Mouse (Mus musculus) forebrain, embryonic 11.5 days (tissue): ENCODE data around the gene 3110082I17Rik. TPM values are rescaled to one million over a fixed set of nuclear protein-coding genes. Genes with fewer than 3 reads are reported as not detected.

Experiments
- ATAC-seq: fragments of 200-750 bp; cut with Nextera tagmentation; replicated peaks from 2 replicates; pipeline ENCODE4 v1.8.0; 2017; ENCODE audit warnings: moderate TSS enrichment; ENCODE audit not compliant: low FRiP score
- DNase-seq: peaks from one replicate; pipeline ENCODE4 v3.0.0-alpha.2; 2017; ENCODE audit warnings: low spot score
- H3K27ac ChIP-seq: fragments of 300-500 bp; sonication (generic); 2 replicates; pipeline ENCODE4 v1.5.1; 2014; ENCODE audit warnings: low read depth, low read length
- H3K27me3 ChIP-seq: fragments of 300-500 bp; sonication (generic); 2 replicates; pipeline ENCODE4 v1.6.1; 2014; ENCODE audit warnings: mild to moderate bottlenecking, low read length, mixed read lengths; ENCODE audit not compliant: control insufficient read depth, insufficient read depth
- H3K36me3 ChIP-seq: fragments of 300-500 bp; sonication (generic); 2 replicates; pipeline ENCODE4 v1.6.1; 2014; ENCODE audit warnings: mild to moderate bottlenecking, low read length, moderate library complexity, mixed read lengths; ENCODE audit not compliant: control insufficient read depth, insufficient read depth
- H3K4me1 ChIP-seq: fragments of 300-500 bp; sonication (generic); replicated peaks from 2 replicates; pipeline ENCODE4 v1.6.1; 2014; ENCODE audit warnings: low read length, mixed read lengths; ENCODE audit not compliant: control insufficient read depth, insufficient read depth
- H3K4me2 ChIP-seq: fragments of 300-500 bp; sonication (generic); 2 replicates; pipeline ENCODE4 v1.6.1; 2014; ENCODE audit warnings: low read depth, mild to moderate bottlenecking, low read length, moderate library complexity, mixed read lengths; ENCODE audit not compliant: severe bottlenecking
- H3K4me3 ChIP-seq: fragments of 300-500 bp; sonication (generic); 2 replicates; pipeline ENCODE4 v1.5.1; 2014; ENCODE audit warnings: low read depth, low read length
- H3K9ac ChIP-seq: fragments of 300-500 bp; sonication (generic); 2 replicates; pipeline ENCODE4 v1.6.1; 2014; ENCODE audit warnings: low read length
- H3K9me3 ChIP-seq: fragments of 300-500 bp; sonication (generic); 2 replicates; pipeline ENCODE4 v1.6.1; 2016; ENCODE audit warnings: low read length, mixed read lengths; ENCODE audit not compliant: control insufficient read depth
- WGBS: fragments of 180-500 bp; shearing (Covaris S2); extraction: QIAGEN DNeasy Blood & Tissue Kit; methylation state at CpG from one replicate; pipeline ENCODE4 v1.1.7; 2014; 5-methylcytosine and 5-hydroxymethylcytosine counted together
- polyA plus RNA-seq: library from polyadenylated mRNA; unstranded; fragments of >200 nt; fragmentation: Nextera tagmentation; extraction: Ambion mirVana; gene quantifications from 2 replicates; pipeline ENCODE4 v1.2.1, GENCODE M21; 2014

Gene 3110082I17Rik
- polyA plus RNA-seq, 1 experiment from 2014 or later, result 38.5 TPM

- H3K4me2 ChIP-seq, result no peak overlapping the region
- no peak for DNase-seq
- no peaks in the 10 kb centered on the region for H3K36me3 ChIP-seq
- no peak for ATAC-seq
- no peak overlapping the region for H3K9ac ChIP-seq
- no peak overlapping the region for H3K27ac ChIP-seq
- H3K4me3 ChIP-seq, result no peak overlapping the region
- 64% methylated on average over 8 of the region's 8 CpGs for WGBS
- H3K27me3 ChIP-seq, result no peaks in the 10 kb centered on the region
- no peaks in the 10 kb centered on the region for H3K4me1 ChIP-seq
- H3K9me3 ChIP-seq, result no peaks in the 10 kb centered on the region
Measured at GRCm38 (mm10) chr5:139491348-139491747, 31.0 kb upstream of the 3110082I17Rik start.

- WGBS, result 90% methylated on average over 11 of the region's 11 CpGs
Measured at GRCm38 (mm10) chr5:139490131-139490530, 29.8 kb upstream of the 3110082I17Rik start.

DNA sequence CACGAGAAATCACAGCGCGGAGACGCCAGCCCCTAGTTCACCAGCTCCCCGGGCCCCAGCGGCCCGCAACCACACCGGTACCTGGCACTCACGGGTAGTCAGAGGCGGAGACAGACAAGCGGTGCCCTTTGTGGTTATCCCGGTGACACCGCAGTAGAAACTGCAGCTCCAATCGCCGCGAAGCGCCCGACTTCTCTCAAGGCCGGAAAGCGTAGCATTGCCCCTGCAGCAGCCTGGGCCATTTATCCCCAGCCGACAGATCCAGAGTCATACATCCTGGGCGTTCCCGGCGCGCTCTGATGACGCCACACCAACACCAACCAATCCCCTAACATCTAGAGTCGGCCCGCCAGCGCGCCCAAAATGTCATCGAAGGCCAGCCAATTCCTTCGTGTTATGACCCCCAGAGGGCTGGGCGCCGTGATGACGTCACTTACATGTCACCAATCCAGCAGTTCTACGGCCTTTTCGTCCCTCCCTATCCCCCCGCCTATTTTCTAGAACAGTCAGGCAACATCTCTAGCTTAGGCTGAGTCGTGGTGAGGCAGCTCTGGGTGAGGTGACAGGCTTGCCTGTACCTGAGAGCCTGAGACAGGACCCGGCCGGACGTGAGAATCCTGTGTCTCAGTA, 24.0 kb upstream of the 3110082I17Rik start, which contains the start of gene Zfand2a:
Gene Zfand2a, minus strand, starts transcription at position 365 of the 630 bp plus-strand sequence.
- H3K27me3 ChIP-seq, result no peaks in the 10 kb centered on the region
- DNase-seq (peak; percentile 100), ATAC-seq (peak; percentile 94)
- H3K4me1 ChIP-seq, result peaks cover 2% of the 10 kb centered on the region; the same call in 1 of the 2 replicates
- no peaks in the 10 kb centered on the region for H3K36me3 ChIP-seq
- H3K4me3 ChIP-seq, result peak within 1 kb of the TSS; percentile 85
- WGBS, result 1% methylated on average over 42 of the region's 42 CpGs
- H3K27ac ChIP-seq, result no peak within 1 kb of the TSS
- H3K4me2 ChIP-seq, result peak within 1 kb of the TSS; percentile 71
- H3K9me3 ChIP-seq, result no peaks in the 10 kb centered on the region
- peak within 1 kb of the TSS; percentile 73 for H3K9ac ChIP-seq

More at GRCm38 (mm10) chr5:139490131-139490530, 29.8 kb upstream of the 3110082I17Rik start:
- no peak overlapping the region for H3K9ac ChIP-seq
- no peaks in the 10 kb centered on the region for H3K9me3 ChIP-seq
- no peaks in the 10 kb centered on the region for H3K4me1 ChIP-seq
- ATAC-seq (no peak), DNase-seq (no peak)
- H3K27me3 ChIP-seq, result no peaks in the 10 kb centered on the region
- H3K4me3 ChIP-seq, result no peak overlapping the region
- no peak overlapping the region for H3K4me2 ChIP-seq
- H3K27ac ChIP-seq, result no peak overlapping the region
- no peaks in the 10 kb centered on the region for H3K36me3 ChIP-seq

DNA sequence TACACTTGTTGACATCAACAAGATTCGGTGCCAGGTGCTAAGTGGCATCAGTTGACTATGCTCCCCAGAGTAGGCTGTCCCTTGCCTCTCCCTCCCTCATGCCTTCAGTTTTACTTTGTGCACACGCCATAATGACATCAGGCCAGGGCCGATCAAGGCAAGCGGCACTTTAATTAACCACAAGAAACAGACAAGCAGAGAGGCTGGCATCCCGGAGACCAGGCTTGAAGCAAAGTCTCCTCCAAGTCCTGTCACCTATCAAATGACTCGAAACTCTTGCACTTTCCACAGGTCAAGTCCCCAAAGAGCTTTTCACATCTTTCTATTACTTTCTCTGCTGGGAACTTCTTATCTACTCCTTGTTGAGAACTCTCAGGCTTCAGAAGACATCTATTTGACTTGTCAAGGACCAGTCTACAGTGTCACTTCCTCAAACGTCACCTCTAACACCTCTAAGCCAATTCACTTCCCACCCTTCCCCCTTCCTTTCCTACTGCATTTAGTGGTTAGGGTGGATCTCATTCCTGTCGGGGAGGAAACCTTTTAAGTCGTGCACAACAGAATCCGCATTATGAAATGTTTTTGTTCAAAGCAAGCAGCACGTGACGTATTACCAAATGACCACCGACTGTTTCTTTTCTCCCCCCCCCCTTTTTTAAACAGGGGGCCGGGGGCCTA, 23.0 kb upstream of the 3110082I17Rik start:
- Histone ChIP-seq H3K4me2 (peak overlapping the region; percentile 71), H3K9ac (no peak overlapping the region; the same call in 1 of the 2 replicates), H3K4me1 (peaks cover 2% of the 10 kb centered on the region; the same call in 1 of the 2 replicates), H3K36me3 (no peaks in the 10 kb centered on the region; the same call in 1 of the 2 replicates), H3K27me3 (no peaks in the 10 kb centered on the region), H3K4me3 (peak overlapping the region; percentile 85), H3K9me3 (no peaks in the 10 kb centered on the region), H3K27ac (no peak overlapping the region)
- ATAC-seq, result no peak
- 64% methylated on average over 14 of the region's 14 CpGs for WGBS
- DNase-seq, result no peak

- DNase-seq (no peak), ATAC-seq (no peak)
- H3K27ac ChIP-seq, result no peak overlapping the region
- no peak overlapping the region for H3K4me3 ChIP-seq
- no peaks in the 10 kb centered on the region for H3K27me3 ChIP-seq
- WGBS, result 87% methylated on average over 5 of the region's 10 CpGs
- peaks cover 10% of the 10 kb centered on the region; the same call in 1 of the 2 replicates for H3K36me3 ChIP-seq
- no peak overlapping the region for H3K9ac ChIP-seq
- H3K9me3 ChIP-seq, result no peaks in the 10 kb centered on the region
- no peak overlapping the region for H3K4me2 ChIP-seq
- H3K4me1 ChIP-seq, result peaks cover 2% of the 10 kb centered on the region; the same call in 1 of the 2 replicates
Measured at GRCm38 (mm10) chr5:139480406-139480805, 20.1 kb upstream of the 3110082I17Rik start.

GRCm38 (mm10) chr5:139479088-139479487, 18.8 kb upstream of the 3110082I17Rik start:
- Histone ChIP-seq H3K4me3 (no peak overlapping the region), H3K4me2 (no peak overlapping the region), H3K27ac (no peak overlapping the region), H3K36me3 (peaks cover 10% of the 10 kb centered on the region; the same call in 1 of the 2 replicates), H3K4me1 (peaks cover 2% of the 10 kb centered on the region; the same call in 1 of the 2 replicates), H3K9ac (no peak overlapping the region), H3K9me3 (no peaks in the 10 kb centered on the region), H3K27me3 (no peaks in the 10 kb centered on the region)
- DNase-seq (no peak), ATAC-seq (no peak)
- 94% methylated on average over 8 of the region's 8 CpGs for WGBS

DNA sequence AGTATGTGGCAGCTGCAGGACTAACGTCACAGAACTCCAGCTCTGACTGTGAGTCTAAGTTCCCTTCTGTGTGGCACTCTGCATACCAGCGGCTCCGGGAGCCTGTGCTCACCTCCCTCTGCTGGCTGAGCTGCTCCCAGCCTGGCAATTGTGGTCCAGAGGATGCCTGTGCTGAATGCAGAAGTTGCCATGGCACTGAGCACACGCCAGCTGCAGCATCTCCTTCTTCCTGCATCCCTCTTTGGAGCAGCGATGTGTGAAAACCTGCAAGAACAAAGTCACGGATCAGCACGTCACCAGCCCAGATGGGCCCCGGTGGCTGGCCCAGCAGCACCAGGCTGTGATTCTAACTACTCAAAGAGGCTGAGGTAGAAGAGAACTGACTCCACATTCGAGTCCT, 14.4 kb upstream of the 3110082I17Rik start:
- H3K36me3 ChIP-seq, result peaks cover 20% of the 10 kb centered on the region
- 81% methylated on average over 9 of the region's 9 CpGs for WGBS
- ATAC-seq (no peak), DNase-seq (no peak)
- H3K9ac ChIP-seq, result no peak overlapping the region
- 0 out of 2 replicates have a peak, but pooled peaks cover 2% of the 10 kb centered on the region for H3K4me1 ChIP-seq
- H3K4me2 ChIP-seq, result no peak overlapping the region
- no peaks in the 10 kb centered on the region for H3K27me3 ChIP-seq
- no peak overlapping the region for H3K4me3 ChIP-seq
- H3K9me3 ChIP-seq, result no peaks in the 10 kb centered on the region
- no peak overlapping the region for H3K27ac ChIP-seq

- WGBS, result 45% methylated on average over 5 of the region's 5 CpGs
- no peak overlapping the region for H3K4me2 ChIP-seq
- DNase-seq, result no peak
Measured at GRCm38 (mm10) chr5:139467998-139468397, 7.7 kb upstream of the 3110082I17Rik start.

More at GRCm38 (mm10) chr5:139467998-139468397, 7.7 kb upstream of the 3110082I17Rik start:
- ATAC-seq, result no peak
- Histone ChIP-seq H3K9ac (no peak overlapping the region), H3K27me3 (no peaks in the 10 kb centered on the region), H3K4me3 (no peak overlapping the region), H3K27ac (no peak overlapping the region), H3K36me3 (peaks cover 8% of the 10 kb centered on the region), H3K4me1 (no peaks in the 10 kb centered on the region), H3K9me3 (no peaks in the 10 kb centered on the region)
